Mouse (Mus musculus) myocyte (in vitro differentiated cells): ENCODE measurements around the gene Fam53a.

Experiments
- CEBPB ChIP-seq: IDR thresholded peaks from 2 replicates; pipeline ENCODE4 v1.6.1; 2011; ENCODE audit warnings: mild to moderate bottlenecking, moderate library complexity; ENCODE audit not compliant: poor library complexity, insufficient read depth, severe bottlenecking
- E2F4 ChIP-seq: IDR thresholded peaks from one replicate; pipeline ENCODE4 v1.6.1; 2011; ENCODE audit warnings: mild to moderate bottlenecking, control low read depth, moderate library complexity; ENCODE audit not compliant: insufficient read depth
- MAX ChIP-seq: IDR thresholded peaks from one replicate; pipeline ENCODE4 v1.6.1; 2011; ENCODE audit warnings: low read depth, mild to moderate bottlenecking, control low read depth
- POLR2A ChIP-seq: IDR thresholded peaks from one replicate; pipeline ENCODE4 v1.6.1; 2011; ENCODE audit warnings: low read depth, mild to moderate bottlenecking, control low read depth, moderate library complexity; ENCODE audit not compliant: insufficient read length
- POLR2AphosphoS2 ChIP-seq: IDR thresholded peaks from one replicate; pipeline ENCODE4 v1.6.1; 2011; ENCODE audit warnings: low read depth, control low read depth; ENCODE audit not compliant: insufficient read length
- SRF ChIP-seq: IDR thresholded peaks from one replicate; pipeline ENCODE4 v1.6.1; 2011; ENCODE audit warnings: low read depth; ENCODE audit not compliant: control insufficient read depth, insufficient read length

DNA sequence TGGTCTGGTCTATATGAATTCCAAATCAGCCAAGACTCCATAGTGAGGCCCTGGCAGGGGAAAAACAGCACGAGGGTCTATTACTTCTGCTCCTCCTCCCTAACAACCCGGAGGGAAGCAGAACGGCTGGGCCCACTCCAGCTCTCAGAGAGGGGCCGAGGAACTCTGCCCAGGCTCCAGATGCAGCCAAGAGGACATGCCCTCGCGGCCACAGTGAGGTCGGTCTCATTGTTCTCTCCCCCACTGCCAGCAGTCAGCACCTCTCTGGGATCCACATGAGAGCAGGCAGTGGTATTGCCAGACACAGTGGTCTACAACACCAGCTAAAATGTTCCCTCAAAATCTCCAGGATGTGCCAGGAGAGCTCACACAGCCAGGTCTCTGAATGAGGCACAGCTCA lies 22.8 kb downstream of the Fam53a start:
- TF ChIP-seq POLR2A, result no peak
- TF ChIP-seq SRF, result no peak
- TF ChIP-seq POLR2AphosphoS2, result no peak
- no peak for TF ChIP-seq MAX
- no peak for TF ChIP-seq CEBPB
- TF ChIP-seq E2F4, result no peak
